Mouse (Mus musculus) MEL (cell line): ENCODE measurements at regions not wholly inside any gene's neighbourhood (a gene's known extent, or its start where the extent isn't known, plus 50 kb on each side); places are given as distances from the start of the nearest gene placed in this dataset.

Experiments used
- DNase-seq: peaks from one replicate; pipeline ENCODE4 v3.0.0; 2011; ENCODE audit warnings: low read depth, low spot score
- H3K27ac ChIP-seq: 2 replicates; pipeline ENCODE4 v1.5.1; 2012; ENCODE audit warnings: low read depth, mild to moderate bottlenecking, control low read depth, low read length, moderate library complexity; ENCODE audit not compliant: control insufficient read depth
- H3K27me3 ChIP-seq, 2 experiments: fragments of 150-350 bp in 1 of 2; sonication (generic) in 1 of 2; 2 replicates each; pipeline ENCODE4 v1.6.1; 2012; ENCODE audit warnings: low read length in 2 of 2, mild to moderate bottlenecking in 2 of 2, improper control_type of control experiment in 1 of 2, moderate library complexity in 1 of 2; ENCODE audit not compliant: insufficient read depth in 2 of 2, control insufficient read depth in 1 of 2
- H3K36me3 ChIP-seq, 2 experiments: 2 replicates each; pipeline ENCODE4 v1.6.1; 2012 to 2014; ENCODE audit warnings: low read length in 2 of 2, improper control_type of control experiment in 1 of 2, inconsistent platforms in 1 of 2, mild to moderate bottlenecking in 1 of 2; ENCODE audit not compliant: insufficient read depth in 2 of 2, control insufficient read depth in 1 of 2
- H3K4me1 ChIP-seq, 2 experiments: fragments of 150-350 bp in 1 of 2; sonication (generic) in 1 of 2; 2 replicates each; pipeline ENCODE4 v1.6.1; 2012; ENCODE audit warnings: low read length in 2 of 2, improper control_type of control experiment in 1 of 2, mild to moderate bottlenecking in 1 of 2; ENCODE audit not compliant: insufficient read depth in 2 of 2, control insufficient read depth in 1 of 2
- H3K4me3 ChIP-seq, 2 experiments: fragments of 150-350 bp in 1 of 2; sonication (generic) in 1 of 2; 2 replicates each; pipeline ENCODE4 v1.5.1; 2012; ENCODE audit warnings: low read depth in 2 of 2, low read length in 2 of 2, mild to moderate bottlenecking in 2 of 2, moderate library complexity in 2 of 2, control low read depth in 1 of 2, improper control_type of control experiment in 1 of 2; ENCODE audit not compliant: control insufficient read depth in 1 of 2, insufficient read depth in 1 of 2
- H3K79me2 ChIP-seq: 2 replicates; pipeline ENCODE4 v1.6.1; 2012; ENCODE audit warnings: mild to moderate bottlenecking, low read length, moderate library complexity; ENCODE audit not compliant: control insufficient read depth, poor library complexity, insufficient read depth
- H3K9ac ChIP-seq: 2 replicates; pipeline ENCODE4 v1.6.1; 2012; ENCODE audit warnings: low read depth, mild to moderate bottlenecking, control low read depth, low read length, moderate library complexity; ENCODE audit not compliant: control insufficient read depth, poor library complexity, severe bottlenecking
- H3K9me3 ChIP-seq: fragments of 150-350 bp; sonication (generic); replicated peaks from 2 replicates; pipeline ENCODE4 v1.6.1; 2012; ENCODE audit warnings: mild to moderate bottlenecking, low read length, improper control_type of control experiment, moderate library complexity; ENCODE audit not compliant: insufficient read depth
- CHD1 ChIP-seq: IDR thresholded peaks from 2 replicates; pipeline ENCODE4 v1.6.1; 2012; ENCODE audit warnings: low read depth, mild to moderate bottlenecking, inconsistent platforms, low read length, improper control_type of control experiment
- CTCF ChIP-seq, 3 experiments: IDR thresholded peaks in 2 of 3; conservative IDR thresholded peaks in 1 of 3; 2 replicates each; pipeline ENCODE4 v1.5.1; 2011 to 2012; ENCODE audit warnings: low read length in 3 of 3, low read depth in 2 of 3, mild to moderate bottlenecking in 2 of 3, improper control_type of control experiment in 1 of 3, inconsistent platforms in 1 of 3, mixed read lengths in 1 of 3, moderate library complexity in 1 of 3; ENCODE audit not compliant: control insufficient read depth in 1 of 3, insufficient read depth in 1 of 3, poor library complexity in 1 of 3, severe bottlenecking in 1 of 3
- ETS1 ChIP-seq: IDR thresholded peaks from 2 replicates; pipeline ENCODE4 v1.6.1; 2012; ENCODE audit warnings: low read depth, mild to moderate bottlenecking, inconsistent platforms, low read length, improper control_type of control experiment, moderate library complexity
- GATA1 ChIP-seq: IDR thresholded peaks from 2 replicates; pipeline ENCODE4 v1.6.1; 2011; ENCODE audit warnings: low read depth, low read length, improper control_type of control experiment
- HCFC1 ChIP-seq: IDR thresholded peaks from 2 replicates; pipeline ENCODE4 v1.6.1; 2012; ENCODE audit warnings: low read depth, mild to moderate bottlenecking, inconsistent platforms, low read length, improper control_type of control experiment, moderate library complexity
- JUND ChIP-seq: IDR thresholded peaks from 2 replicates; pipeline ENCODE4 v1.6.1; 2011; ENCODE audit warnings: low read depth, mild to moderate bottlenecking, improper control_type of control experiment, low read length
- MAFK ChIP-seq: IDR thresholded peaks from 2 replicates; pipeline ENCODE4 v1.6.1; 2011; ENCODE audit warnings: low read depth, mild to moderate bottlenecking, low read length, improper control_type of control experiment, borderline replicate concordance
- MAX ChIP-seq: IDR thresholded peaks from 2 replicates; pipeline ENCODE4 v1.6.1; 2011; ENCODE audit warnings: low read length, improper control_type of control experiment
- MEF2A ChIP-seq: IDR thresholded peaks from 2 replicates; pipeline ENCODE4 v1.6.1; 2014; ENCODE audit warnings: low read depth, mild to moderate bottlenecking, inconsistent platforms, low read length, improper control_type of control experiment; ENCODE audit not compliant: poor library complexity, insufficient replicate concordance, severe bottlenecking; ENCODE audit errors: extremely low read depth
- NRF1 ChIP-seq: IDR thresholded peaks from 2 replicates; pipeline ENCODE4 v1.6.1; 2014; ENCODE audit warnings: low read depth, mild to moderate bottlenecking, inconsistent platforms, low read length, improper control_type of control experiment, moderate library complexity; ENCODE audit not compliant: poor library complexity, insufficient read depth, severe bottlenecking
- POLR2AphosphoS2 ChIP-seq: IDR thresholded peaks from 2 replicates; pipeline ENCODE4 v1.6.1; 2011; ENCODE audit warnings: low read length, improper control_type of control experiment
- POLR2AphosphoS5 ChIP-seq: IDR thresholded peaks from 2 replicates; pipeline ENCODE4 v1.6.1; 2012; ENCODE audit warnings: low read depth, borderline replicate concordance, mild to moderate bottlenecking, inconsistent platforms, low read length, moderate library complexity, mixed read lengths
- RAD21 ChIP-seq: IDR thresholded peaks from 2 replicates; pipeline ENCODE4 v1.6.1; 2011; ENCODE audit warnings: mild to moderate bottlenecking, low read depth, low read length, improper control_type of control experiment
- TAL1 ChIP-seq: IDR thresholded peaks from 2 replicates; pipeline ENCODE4 v1.6.1; 2012; ENCODE audit warnings: mild to moderate bottlenecking, inconsistent platforms, low read length, moderate library complexity, mixed read lengths
- UBTF ChIP-seq: IDR thresholded peaks from 2 replicates; pipeline ENCODE4 v1.6.1; 2012; ENCODE audit warnings: low read depth, mild to moderate bottlenecking, inconsistent platforms, low read length, improper control_type of control experiment, moderate library complexity, borderline replicate concordance; ENCODE audit not compliant: insufficient read depth
- USF1 ChIP-seq: IDR thresholded peaks from 2 replicates; pipeline ENCODE4 v1.6.1; 2014; ENCODE audit warnings: low read depth, mild to moderate bottlenecking, inconsistent platforms, low read length, improper control_type of control experiment, moderate library complexity
- USF2 ChIP-seq, 2 experiments: IDR thresholded peaks; 2 replicates each; pipeline ENCODE4 v1.6.1; 2011 to 2012; ENCODE audit warnings: improper control_type of control experiment in 2 of 2, low read length in 2 of 2, borderline replicate concordance in 1 of 2, inconsistent platforms in 1 of 2, low read depth in 1 of 2, mild to moderate bottlenecking in 1 of 2; ENCODE audit not compliant: insufficient read depth in 1 of 2
- ZC3H11A ChIP-seq: IDR thresholded peaks from 2 replicates; pipeline ENCODE4 v1.6.1; 2012; ENCODE audit warnings: low read depth, mild to moderate bottlenecking, inconsistent platforms, low read length, improper control_type of control experiment
- ZMIZ1 ChIP-seq: IDR thresholded peaks from 2 replicates; pipeline ENCODE4 v1.6.1; 2012; ENCODE audit warnings: low read depth, mild to moderate bottlenecking, inconsistent platforms, low read length, improper control_type of control experiment, moderate library complexity

DNA sequence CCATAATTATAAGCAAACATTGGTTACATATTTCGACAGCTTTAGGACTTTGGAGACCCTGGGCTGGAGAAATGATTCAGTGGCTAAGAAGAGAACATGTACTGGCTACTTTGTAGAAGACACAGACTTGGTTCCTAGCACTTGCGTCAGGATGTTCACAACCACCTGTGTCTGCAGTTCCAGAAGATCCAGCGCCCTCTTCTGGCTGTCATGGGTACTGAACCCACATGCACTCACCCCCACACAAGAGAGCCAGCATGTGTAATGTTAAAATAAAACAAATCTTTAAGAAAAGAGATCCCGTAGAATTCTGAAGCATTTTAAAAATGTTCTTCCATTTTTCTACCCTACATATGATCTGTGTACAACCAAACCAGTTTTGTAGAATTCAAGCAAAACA lies 352.2 kb upstream of the Fam19a5 start:
- no peaks in the 10 kb centered on the region for H3K36me3 ChIP-seq
- no peak for TF ChIP-seq POLR2AphosphoS5
- TF ChIP-seq MAFK = no peak
- TF ChIP-seq NRF1 = no peak
- no peak for TF ChIP-seq USF1
- peak in 2 of 3 experiments; percentile 13 to 33; a peak in 3 of 6 replicates for TF ChIP-seq CTCF (IDR thresholded peaks at IDR 0.05 in 2 of 3, conservative IDR thresholded peaks at IDR 0.05 in 1 of 3; ENCODE audit: control insufficient read depth in 1 of 3, insufficient read depth in 1 of 3, low read depth in 2 of 3, low read length in 3 of 3, poor library complexity in 1 of 3, severe bottlenecking in 1 of 3)
- TF ChIP-seq USF2 (IDR thresholded peaks at IDR 0.05; ENCODE audit: borderline replicate concordance in 1 of 2, insufficient read depth in 1 of 2, low read depth in 1 of 2, low read length in 2 of 2) = no peak
- H3K79me2 ChIP-seq = no peaks in the 10 kb centered on the region
- no peaks in the 10 kb centered on the region for H3K9me3 ChIP-seq
- H3K4me3 ChIP-seq = no peak overlapping the region
- H3K9ac ChIP-seq = no peak overlapping the region
- no peaks in the 10 kb centered on the region for H3K4me1 ChIP-seq
- peak; percentile 2 for DNase-seq
- H3K27me3 ChIP-seq = no peaks in the 10 kb centered on the region
- H3K27ac ChIP-seq = no peak overlapping the region

DNA sequence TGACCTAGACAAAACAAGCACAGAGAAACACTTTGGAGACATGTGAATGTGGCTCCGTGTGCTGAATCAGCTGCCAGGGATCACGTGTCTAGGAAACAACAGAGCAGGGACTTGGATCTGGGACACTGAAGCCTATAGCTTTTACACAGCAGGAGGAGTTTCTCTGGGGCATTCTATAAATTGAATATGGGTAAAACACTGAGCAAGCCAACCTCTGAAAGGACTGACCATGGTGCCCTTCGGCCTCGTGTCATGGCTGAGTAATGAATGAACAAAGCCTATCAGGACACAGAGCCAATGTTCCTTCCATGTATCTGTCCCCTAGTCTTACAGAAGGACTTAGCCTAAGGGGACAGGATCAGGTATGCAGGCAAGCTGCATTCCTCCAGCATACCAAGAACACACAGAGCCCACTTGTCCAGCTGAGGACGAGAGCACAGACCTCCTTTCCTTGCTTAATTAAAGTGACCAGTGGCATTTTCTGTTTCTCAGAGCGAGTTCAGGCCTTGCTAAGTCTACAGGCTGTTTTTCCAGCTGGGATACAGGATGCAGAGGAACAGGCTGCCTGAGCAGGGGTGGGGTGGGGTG lies 347.7 kb upstream of the Fam19a5 start:
- H3K9me3 ChIP-seq = no peaks in the 10 kb centered on the region
- TF ChIP-seq USF1 (no peak), GATA1 (no peak), MAFK (no peak), UBTF (no peak), USF2 (IDR thresholded peaks at IDR 0.05; ENCODE audit: borderline replicate concordance in 1 of 2, insufficient read depth in 1 of 2, low read depth in 1 of 2, low read length in 2 of 2) (no peak), MAX (no peak), TAL1 (no peak)

GRCm38 (mm10) chr15:87199641-87200040 lies 344.5 kb upstream of the Fam19a5 start:
- Histone ChIP-seq H3K27ac (no peak overlapping the region), H3K79me2 (no peaks in the 10 kb centered on the region), H3K4me3 (no peak overlapping the region), H3K9ac (no peak overlapping the region), H3K9me3 (no peaks in the 10 kb centered on the region), H3K27me3 (no peaks in the 10 kb centered on the region), H3K36me3 (no peaks in the 10 kb centered on the region), H3K4me1 (no peaks in the 10 kb centered on the region)
- no peak for DNase-seq
- TF ChIP-seq RAD21 = no peak
- TF ChIP-seq ZMIZ1 = no peak
- no peak for TF ChIP-seq JUND
- TF ChIP-seq ETS1 = no peak
- TF ChIP-seq POLR2AphosphoS5 = no peak
- no peak for TF ChIP-seq ZC3H11A
- no peak for TF ChIP-seq USF2 (IDR thresholded peaks at IDR 0.05; ENCODE audit: borderline replicate concordance in 1 of 2, insufficient read depth in 1 of 2, low read depth in 1 of 2, low read length in 2 of 2)
- TF ChIP-seq UBTF = no peak
- TF ChIP-seq USF1 = no peak
- no peak for TF ChIP-seq HCFC1
- no peak for TF ChIP-seq CHD1
- no peak for TF ChIP-seq MEF2A
- TF ChIP-seq GATA1 = no peak
- TF ChIP-seq POLR2AphosphoS2 = no peak

More for the DNA sequence above, 347.7 kb upstream of the Fam19a5 start:
- no peaks in the 10 kb centered on the region for H3K4me1 ChIP-seq
- H3K79me2 ChIP-seq = no peaks in the 10 kb centered on the region
- no peaks in the 10 kb centered on the region for H3K27me3 ChIP-seq
- no peaks in the 10 kb centered on the region for H3K36me3 ChIP-seq
- H3K4me3 ChIP-seq = no peak overlapping the region
- no peak overlapping the region for H3K27ac ChIP-seq
- no peak for DNase-seq
- H3K9ac ChIP-seq = no peak overlapping the region
